Mouse (Mus musculus) heart, embryonic 11.5 days (tissue): ENCODE measurements around the gene Epb41l5. TPM values are rescaled to one million over a fixed set of nuclear protein-coding genes. Genes with fewer than 3 reads are reported as not detected.

Experiments
- ATAC-seq: fragments of 200-750 bp; cut with Nextera tagmentation; replicated peaks from 2 replicates; pipeline ENCODE4 v1.8.0; 2017; ENCODE audit warnings: moderate library complexity; ENCODE audit not compliant: insufficient number of reproducible peaks, low FRiP score, low TSS enrichment
- H3K27ac ChIP-seq: fragments of 300-500 bp; sonication (generic); 2 replicates; pipeline ENCODE4 v1.5.1; 2014; ENCODE audit warnings: mild to moderate bottlenecking, low read depth, low read length
- H3K27me3 ChIP-seq: fragments of 300-500 bp; sonication (generic); 2 replicates; pipeline ENCODE4 v1.6.1; 2014; ENCODE audit warnings: mild to moderate bottlenecking, low read length, mixed read lengths; ENCODE audit not compliant: control insufficient read depth, insufficient read depth
- H3K36me3 ChIP-seq: fragments of 300-500 bp; sonication (generic); 2 replicates; pipeline ENCODE4 v1.6.1; 2014; ENCODE audit warnings: mild to moderate bottlenecking, low read length, moderate library complexity, mixed read lengths; ENCODE audit not compliant: control insufficient read depth, insufficient read depth
- H3K4me1 ChIP-seq: fragments of 300-500 bp; sonication (generic); 2 replicates; pipeline ENCODE4 v1.6.1; 2014; ENCODE audit warnings: low read length; ENCODE audit not compliant: control insufficient read depth, insufficient read depth
- H3K4me2 ChIP-seq: fragments of 300-500 bp; sonication (generic); 2 replicates; pipeline ENCODE4 v1.6.1; 2014; ENCODE audit warnings: mild to moderate bottlenecking, moderate library complexity
- H3K4me3 ChIP-seq: fragments of 300-500 bp; sonication (generic); 2 replicates; pipeline ENCODE4 v1.5.1; 2014; ENCODE audit warnings: low read depth, low read length
- H3K9ac ChIP-seq: fragments of 300-500 bp; sonication (generic); 2 replicates; pipeline ENCODE4 v1.6.1; 2014; ENCODE audit warnings: mild to moderate bottlenecking, low read depth, low read length, moderate library complexity
- H3K9me3 ChIP-seq: fragments of 300-500 bp; sonication (generic); replicated peaks from 2 replicates; pipeline ENCODE4 v1.6.1; 2016; ENCODE audit warnings: low read length; ENCODE audit not compliant: control insufficient read depth
- WGBS: fragments of 180-500 bp; shearing (Covaris S2); extraction: QIAGEN DNeasy Blood & Tissue Kit; methylation state at CpG from one replicate; pipeline ENCODE4 v1.1.7; 2014; ENCODE audit not compliant: insufficient replicate concordance; 5-methylcytosine and 5-hydroxymethylcytosine counted together
- polyA plus RNA-seq: library from polyadenylated mRNA; unstranded; fragments of >200 nt; fragmentation: Nextera tagmentation; extraction: Ambion mirVana; gene quantifications from 2 replicates; pipeline ENCODE4 v1.2.1, GENCODE M21; 2014

The Epb41l5 gene
- polyA plus RNA-seq, 1 experiment from 2014 or later: 29.6 TPM

GRCm38 (mm10) chr1:119626837-119627236, 22.0 kb downstream of the Epb41l5 start:
- WGBS: 40% methylated on average over 4 of the region's 4 CpGs
- H3K4me1 ChIP-seq: peaks cover 7% of the 10 kb centered on the region
- ATAC-seq: no peak

DNA sequence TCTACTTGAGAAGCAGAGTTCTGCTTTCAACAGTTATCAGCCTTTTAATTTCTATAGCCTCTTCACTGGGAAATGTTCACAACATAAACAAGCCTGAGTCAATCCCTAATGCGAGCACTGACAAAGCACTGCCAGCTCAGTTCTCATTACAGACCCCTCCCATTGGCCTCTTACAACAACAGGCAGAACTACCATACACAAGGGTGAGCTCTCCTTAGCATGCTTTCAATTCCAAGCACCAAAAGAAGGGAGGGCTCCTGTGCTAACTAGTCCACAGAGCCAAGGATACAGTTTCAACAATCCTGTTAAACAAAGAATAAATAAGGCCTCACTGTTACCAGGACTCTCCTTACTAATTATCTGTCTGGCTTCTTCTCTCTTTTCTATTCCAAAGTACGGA, 24.4 kb downstream of the Epb41l5 start:
- Histone ChIP-seq H3K9me3 (no peaks in the 10 kb centered on the region), H3K4me1 (peaks cover 2% of the 10 kb centered on the region), H3K9ac (no peak overlapping the region), H3K36me3 (no peaks in the 10 kb centered on the region), H3K27ac (no peak overlapping the region), H3K27me3 (no peaks in the 10 kb centered on the region), H3K4me2 (no peak overlapping the region), H3K4me3 (no peak overlapping the region)
- ATAC-seq: no peak
- 65% methylated on average over 2 of the region's 2 CpGs for WGBS

More at GRCm38 (mm10) chr1:119626837-119627236, 22.0 kb downstream of the Epb41l5 start:
- Histone ChIP-seq H3K36me3 (no peaks in the 10 kb centered on the region), H3K9ac (no peak overlapping the region), H3K4me3 (no peak overlapping the region), H3K27ac (no peak overlapping the region), H3K9me3 (no peaks in the 10 kb centered on the region), H3K4me2 (no peak overlapping the region), H3K27me3 (no peaks in the 10 kb centered on the region)

DNA sequence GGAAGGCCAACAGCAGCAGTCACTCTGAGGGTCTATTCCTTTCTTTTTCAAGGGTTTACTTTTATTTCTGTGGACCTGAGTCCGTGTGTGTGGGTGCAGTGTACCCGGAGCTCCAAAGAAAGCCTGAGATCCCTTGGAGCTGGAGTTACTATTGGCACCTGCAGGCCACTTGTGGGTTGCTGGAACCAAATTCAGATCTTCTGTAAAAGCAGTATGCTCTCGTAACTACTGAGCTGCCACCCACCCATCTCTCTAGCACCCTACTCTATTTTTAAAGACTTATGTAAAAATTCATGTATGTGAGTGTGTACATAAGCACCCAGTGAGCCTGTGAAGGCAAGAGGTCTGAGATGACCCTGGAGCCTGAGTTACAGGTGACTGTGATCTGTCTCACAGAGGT, 43.4 kb downstream of the Epb41l5 start:
- Histone ChIP-seq H3K36me3 (no peaks in the 10 kb centered on the region; the same call in 1 of the 2 replicates), H3K4me1 (no peaks in the 10 kb centered on the region), H3K27me3 (no peaks in the 10 kb centered on the region), H3K9me3 (no peaks in the 10 kb centered on the region), H3K4me3 (no peak overlapping the region), H3K9ac (no peak overlapping the region), H3K4me2 (no peak overlapping the region), H3K27ac (no peak overlapping the region)
- WGBS: 91% methylated on average over 3 of the region's 3 CpGs
- ATAC-seq: no peak

DNA sequence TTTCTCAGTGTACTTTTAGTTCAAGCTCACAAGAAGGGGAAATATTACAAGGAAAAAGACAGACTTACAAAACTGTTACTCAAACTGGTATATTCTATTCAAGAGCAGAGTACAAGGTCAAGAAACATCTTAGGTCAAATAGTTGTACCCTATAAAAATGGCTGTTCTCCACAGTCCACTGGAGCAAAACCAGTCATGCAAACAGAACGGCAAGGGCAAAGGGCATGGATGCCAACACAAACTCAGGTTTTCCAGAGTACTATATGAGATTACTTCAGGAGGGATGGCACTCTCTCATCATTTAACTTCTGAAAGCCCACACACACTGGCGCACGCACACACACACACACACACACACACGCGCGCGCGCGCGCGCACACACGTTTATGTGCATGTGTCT, 46.4 kb downstream of the Epb41l5 start:
- Histone ChIP-seq H3K9me3 (no peaks in the 10 kb centered on the region), H3K4me2 (no peak overlapping the region), H3K9ac (no peak overlapping the region), H3K36me3 (no peaks in the 10 kb centered on the region), H3K4me1 (no peaks in the 10 kb centered on the region), H3K4me3 (no peak overlapping the region), H3K27me3 (no peaks in the 10 kb centered on the region), H3K27ac (no peak overlapping the region)
- 97% methylated on average over 12 of the region's 12 CpGs for WGBS
- no peak for ATAC-seq

- no peak overlapping the region for H3K9ac ChIP-seq
- no peaks in the 10 kb centered on the region for H3K27me3 ChIP-seq
- H3K27ac ChIP-seq: no peak overlapping the region
- H3K9me3 ChIP-seq: no peaks in the 10 kb centered on the region
- no peaks in the 10 kb centered on the region for H3K4me1 ChIP-seq
- H3K36me3 ChIP-seq: no peaks in the 10 kb centered on the region
- WGBS: 88% methylated on average over 6 of the region's 6 CpGs
- no peak overlapping the region for H3K4me2 ChIP-seq
- H3K4me3 ChIP-seq: no peak overlapping the region
- ATAC-seq: no peak
These were observed 49.9 kb downstream of the Epb41l5 start for GRCm38 (mm10) chr1:119598855-119599254.

- ATAC-seq: no peak
- Histone ChIP-seq H3K27ac (no peak overlapping the region), H3K9me3 (no peaks in the 10 kb centered on the region), H3K4me3 (no peak overlapping the region), H3K4me2 (no peak overlapping the region), H3K27me3 (no peaks in the 10 kb centered on the region), H3K9ac (no peak overlapping the region), H3K4me1 (no peaks in the 10 kb centered on the region), H3K36me3 (no peaks in the 10 kb centered on the region)
- WGBS: 67% methylated on average over 3 of the region's 3 CpGs
These were observed 51.8 kb downstream of the Epb41l5 start for GRCm38 (mm10) chr1:119596954-119597480.

DNA sequence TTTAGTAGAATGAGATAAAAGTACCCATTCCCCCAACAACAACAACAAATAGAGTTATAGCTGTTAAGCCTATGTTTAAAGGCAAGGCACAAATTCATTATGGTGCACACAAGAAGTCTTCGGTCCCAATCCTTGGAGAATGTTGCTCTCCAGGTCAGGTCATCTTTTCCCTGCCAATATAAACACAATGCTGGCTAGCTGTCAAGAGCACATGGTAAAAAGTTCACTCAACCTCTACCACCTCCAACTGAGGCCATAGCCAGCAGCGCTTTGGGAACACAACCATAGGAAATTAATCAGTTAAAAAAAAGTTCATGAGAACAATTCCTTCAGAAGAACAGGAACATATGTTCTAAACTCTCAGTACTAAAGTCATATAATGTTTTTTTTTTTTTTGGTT, 58.8 kb downstream of the Epb41l5 start:
- 75% methylated on average over 2 of the region's 2 CpGs for WGBS
- no peaks in the 10 kb centered on the region for H3K9me3 ChIP-seq
- no peak for ATAC-seq
- H3K4me3 ChIP-seq: no peak overlapping the region
- H3K9ac ChIP-seq: no peak overlapping the region
- no peak overlapping the region for H3K27ac ChIP-seq
- no peaks in the 10 kb centered on the region for H3K27me3 ChIP-seq
- H3K4me1 ChIP-seq: no peaks in the 10 kb centered on the region
- H3K36me3 ChIP-seq: no peaks in the 10 kb centered on the region
- no peak overlapping the region for H3K4me2 ChIP-seq

DNA sequence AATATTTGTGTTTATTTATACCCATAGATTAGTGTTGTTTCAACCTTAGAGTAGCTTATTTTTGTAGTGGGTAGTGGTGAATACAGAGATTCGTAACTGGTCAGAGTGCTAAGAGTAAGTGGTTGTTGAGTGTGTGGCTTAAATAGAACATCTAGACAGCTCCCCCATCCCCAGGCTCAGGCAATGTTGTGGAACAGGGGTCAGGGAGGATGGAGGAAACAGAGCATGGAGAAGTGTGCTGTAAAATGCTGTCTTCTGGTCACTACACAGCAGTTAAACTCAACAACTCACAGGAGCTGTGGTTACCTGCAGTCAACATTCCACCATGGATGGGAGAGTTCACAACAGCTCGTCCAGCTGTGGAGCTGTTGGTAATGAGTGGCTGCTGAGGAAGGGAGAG, 63.8 kb downstream of the Epb41l5 start:
- H3K27me3 ChIP-seq: no peaks in the 10 kb centered on the region
- no peak overlapping the region for H3K4me3 ChIP-seq
- H3K36me3 ChIP-seq: no peaks in the 10 kb centered on the region
- H3K9ac ChIP-seq: no peak overlapping the region
- no peak overlapping the region for H3K27ac ChIP-seq
- H3K9me3 ChIP-seq: no peaks in the 10 kb centered on the region
- H3K4me2 ChIP-seq: no peak overlapping the region
- no peak for ATAC-seq
- WGBS: 73% methylated on average over 2 of the region's 2 CpGs
- H3K4me1 ChIP-seq: no peaks in the 10 kb centered on the region

GRCm38 (mm10) chr1:119570134-119570533, 78.7 kb downstream of the Epb41l5 start:
- no peaks in the 10 kb centered on the region; the same call in 1 of the 2 replicates for H3K36me3 ChIP-seq
- H3K4me3 ChIP-seq: no peak overlapping the region
- 39% methylated on average over 1 of the region's 1 CpGs for WGBS
- no peak overlapping the region for H3K27ac ChIP-seq
- no peaks in the 10 kb centered on the region for H3K9me3 ChIP-seq
- H3K4me1 ChIP-seq: no peaks in the 10 kb centered on the region
- H3K27me3 ChIP-seq: no peaks in the 10 kb centered on the region
- no peak overlapping the region for H3K9ac ChIP-seq
- ATAC-seq: no peak
- no peak overlapping the region for H3K4me2 ChIP-seq
